Mouse (Mus musculus): ENCODE results near the gene Erbb4. TPM values are rescaled to one million over a fixed set of nuclear protein-coding genes. Genes with fewer than 3 reads are reported as not detected.

Erbb4 gene
- polyA plus RNA-seq, 1 experiment from 2014 or later, result 0.02 TPM

GRCm38 (mm10) chr1:68681478-68681877 lies 426.4 kb downstream of the Erbb4 start:
- H3K9ac ChIP-seq (replicated peaks; ENCODE audit: low read depth), result no peak overlapping the region
- DNase-seq (ENCODE audit: low spot score), result no peak
- no peak overlapping the region for H3K4me3 ChIP-seq (ENCODE audit: low read depth, low read length)
- TF ChIP-seq EP300 (IDR thresholded peaks at IDR 0.05) (no peak), CTCF (IDR thresholded peaks at IDR 0.05) (no peak)
- no peaks in the 10 kb centered on the region for H3K4me1 ChIP-seq (ENCODE audit: insufficient read depth, low read depth, low read length)
- H3K27me3 ChIP-seq (replicated peaks; ENCODE audit: insufficient read depth, low read length), result no peaks in the 10 kb centered on the region
- H3K9me3 ChIP-seq (ENCODE audit: low read length), result no peaks in the 10 kb centered on the region
- no peak overlapping the region for H3K4me2 ChIP-seq (replicated peaks; ENCODE audit: low read depth, low read length)
- no peak for ATAC-seq
- H3K36me3 ChIP-seq (ENCODE audit: insufficient read depth, low read length), result no peaks in the 10 kb centered on the region
- no peak overlapping the region for H3K27ac ChIP-seq (ENCODE audit: low read length)

- no peaks in the 10 kb centered on the region for H3K36me3 ChIP-seq (ENCODE audit: insufficient read depth, low read length)
- TF ChIP-seq EP300 (IDR thresholded peaks at IDR 0.05), result no peak
- TF ChIP-seq CTCF (IDR thresholded peaks at IDR 0.05), result no peak
These were observed 433.2 kb downstream of the Erbb4 start for GRCm38 (mm10) chr1:68674667-68675066.

GRCm38 (mm10) chr1:68666831-68667601 lies 440.8 kb downstream of the Erbb4 start:
- no peak overlapping the region for H3K4me3 ChIP-seq (ENCODE audit: low read depth, low read length)
- H3K4me1 ChIP-seq (ENCODE audit: insufficient read depth, low read depth, low read length), result no peaks in the 10 kb centered on the region
- ATAC-seq, result no peak
- H3K9ac ChIP-seq (replicated peaks; ENCODE audit: low read depth), result no peak overlapping the region
- 87% methylated on average over 10 of the region's 10 CpGs for WGBS
- H3K9me3 ChIP-seq (ENCODE audit: low read length), result no peaks in the 10 kb centered on the region
- TF ChIP-seq EP300 (IDR thresholded peaks at IDR 0.05) (no peak), CTCF (IDR thresholded peaks at IDR 0.05) (no peak)
- DNase-seq (ENCODE audit: low spot score), result no peak
- H3K4me2 ChIP-seq (replicated peaks; ENCODE audit: low read depth, low read length), result no peak overlapping the region
- no peaks in the 10 kb centered on the region for H3K27me3 ChIP-seq (replicated peaks; ENCODE audit: insufficient read depth, low read length)
- H3K27ac ChIP-seq (ENCODE audit: low read length), result no peak overlapping the region
- H3K36me3 ChIP-seq (ENCODE audit: insufficient read depth, low read length), result no peaks in the 10 kb centered on the region

More at GRCm38 (mm10) chr1:68674667-68675066, 433.2 kb downstream of the Erbb4 start:
- Histone ChIP-seq H3K4me3 (ENCODE audit: low read depth, low read length) (no peak overlapping the region), H3K4me1 (ENCODE audit: insufficient read depth, low read depth, low read length) (no peaks in the 10 kb centered on the region), H3K27ac (ENCODE audit: low read length) (no peak overlapping the region), H3K27me3 (replicated peaks; ENCODE audit: insufficient read depth, low read length) (no peaks in the 10 kb centered on the region), H3K4me2 (replicated peaks; ENCODE audit: low read depth, low read length) (no peak overlapping the region), H3K9me3 (ENCODE audit: low read length) (no peaks in the 10 kb centered on the region), H3K9ac (replicated peaks; ENCODE audit: low read depth) (no peak overlapping the region)
- WGBS, result 80% methylated on average over 4 of the region's 4 CpGs
- DNase-seq (ENCODE audit: low spot score) (no peak), ATAC-seq (no peak)

DNA sequence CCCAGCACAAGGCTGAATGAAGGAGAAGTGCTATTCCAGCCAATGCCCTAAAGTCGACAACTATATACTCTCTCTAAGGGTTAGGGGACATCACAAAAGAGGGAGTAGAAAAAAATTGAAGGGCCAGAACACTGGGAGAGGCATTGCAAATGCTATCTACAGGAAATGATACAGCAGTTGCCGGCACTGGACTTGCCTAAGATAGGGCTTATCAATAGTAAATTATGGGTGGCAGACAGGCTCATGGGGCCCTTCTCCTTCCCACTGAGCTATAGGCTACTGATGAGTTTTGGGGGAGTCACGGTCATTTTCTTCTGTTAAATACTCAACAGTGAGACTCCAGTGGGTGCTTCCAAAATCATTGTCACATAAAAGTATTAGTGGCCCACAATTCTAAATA lies 517.4 kb downstream of the Erbb4 start:
- Histone ChIP-seq H3K9ac (replicated peaks; ENCODE audit: low read depth) (no peak overlapping the region), H3K4me2 (replicated peaks; ENCODE audit: low read depth, low read length) (no peak overlapping the region), H3K36me3 (ENCODE audit: insufficient read depth, low read length) (no peaks in the 10 kb centered on the region), H3K4me1 (ENCODE audit: insufficient read depth, low read depth, low read length) (no peaks in the 10 kb centered on the region), H3K4me3 (ENCODE audit: low read depth, low read length) (no peak overlapping the region), H3K27me3 (replicated peaks; ENCODE audit: insufficient read depth, low read length) (no peaks in the 10 kb centered on the region), H3K27ac (ENCODE audit: low read length) (no peak overlapping the region), H3K9me3 (ENCODE audit: low read length) (no peaks in the 10 kb centered on the region)
- TF ChIP-seq EP300 (IDR thresholded peaks at IDR 0.05) (no peak), CTCF (IDR thresholded peaks at IDR 0.05) (no peak)
- 68% methylated on average over 3 of the region's 3 CpGs for WGBS
- DNase-seq (ENCODE audit: low spot score) (no peak), ATAC-seq (no peak)

DNA sequence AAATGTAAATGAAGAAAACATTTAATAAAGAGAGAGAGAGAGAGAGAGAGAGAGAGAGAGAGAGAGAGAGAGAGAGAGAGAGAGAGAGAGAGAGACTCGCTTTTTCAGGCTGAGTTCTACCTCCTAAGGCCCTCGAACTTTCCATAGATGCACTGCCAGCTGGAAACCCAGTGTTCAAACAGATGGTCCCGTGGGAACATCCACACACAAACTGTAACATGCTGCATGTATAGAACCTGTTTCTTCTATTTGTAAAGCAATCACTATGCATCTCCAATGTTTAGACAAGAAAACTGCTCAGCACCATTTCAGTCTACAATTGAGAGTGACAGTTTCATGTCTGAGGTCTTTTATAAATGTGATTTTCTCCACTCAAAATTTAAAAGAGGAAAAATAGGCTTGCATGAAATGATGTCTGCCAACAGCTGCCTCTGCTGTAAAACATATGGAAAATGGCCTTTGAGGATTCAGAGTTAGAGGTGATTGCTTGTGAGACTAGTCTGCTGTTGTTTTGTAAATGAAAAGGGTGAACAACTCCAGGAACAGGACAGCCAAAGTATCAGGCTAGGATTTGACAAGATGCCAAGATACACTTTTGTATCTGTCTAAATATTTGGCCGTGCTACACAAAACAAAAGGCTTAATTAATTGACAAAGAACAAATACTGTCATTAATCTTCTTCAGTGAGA lies 533.9 kb downstream of the Erbb4 start:
- H3K27me3 ChIP-seq (replicated peaks; ENCODE audit: insufficient read depth, low read length), result no peaks in the 10 kb centered on the region
- no peaks in the 10 kb centered on the region for H3K36me3 ChIP-seq (ENCODE audit: insufficient read depth, low read length)
- WGBS, result 48% methylated on average over 4 of the region's 4 CpGs
- H3K9me3 ChIP-seq (ENCODE audit: low read length), result no peaks in the 10 kb centered on the region
- no peak overlapping the region for H3K4me2 ChIP-seq (replicated peaks; ENCODE audit: low read depth, low read length)
- no peaks in the 10 kb centered on the region for H3K4me1 ChIP-seq (ENCODE audit: insufficient read depth, low read depth, low read length)
- DNase-seq (ENCODE audit: low spot score) (no peak), ATAC-seq (no peak)
- TF ChIP-seq EP300 (IDR thresholded peaks at IDR 0.05) (no peak), CTCF (IDR thresholded peaks at IDR 0.05) (no peak)
- no peak overlapping the region for H3K27ac ChIP-seq (ENCODE audit: low read length)
- no peak overlapping the region for H3K4me3 ChIP-seq (ENCODE audit: low read depth, low read length)
- no peak overlapping the region for H3K9ac ChIP-seq (replicated peaks; ENCODE audit: low read depth)

DNA sequence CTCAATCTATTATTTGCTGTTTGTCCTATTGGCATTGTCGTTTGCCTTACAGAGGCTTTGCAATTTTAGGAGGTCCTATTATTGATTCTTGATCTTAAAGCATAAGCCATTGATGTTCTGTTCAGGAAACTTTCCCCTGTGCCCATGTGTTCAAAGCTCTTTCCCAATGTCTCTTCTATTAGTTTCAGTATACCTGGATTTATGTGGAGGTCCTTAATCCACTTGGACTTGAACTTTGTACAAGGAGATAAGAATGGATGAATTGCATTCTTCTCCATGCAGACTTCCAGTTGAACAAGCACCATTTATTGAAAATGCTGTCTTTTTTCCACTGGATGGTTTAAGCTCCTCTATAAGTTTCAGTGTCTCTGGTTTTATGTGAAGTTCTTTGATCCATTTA lies 536.9 kb downstream of the Erbb4 start:
- Histone ChIP-seq H3K4me1 (ENCODE audit: insufficient read depth, low read depth, low read length) (no peaks in the 10 kb centered on the region), H3K9ac (replicated peaks; ENCODE audit: low read depth) (no peak overlapping the region), H3K27me3 (replicated peaks; ENCODE audit: insufficient read depth, low read length) (no peaks in the 10 kb centered on the region), H3K36me3 (ENCODE audit: insufficient read depth, low read length) (no peaks in the 10 kb centered on the region), H3K27ac (ENCODE audit: low read length) (no peak overlapping the region), H3K9me3 (ENCODE audit: low read length) (no peaks in the 10 kb centered on the region), H3K4me2 (replicated peaks; ENCODE audit: low read depth, low read length) (no peak overlapping the region), H3K4me3 (ENCODE audit: low read depth, low read length) (no peak overlapping the region)
- DNase-seq (ENCODE audit: low spot score) (no peak), ATAC-seq (no peak)
- no peak for TF ChIP-seq CTCF (IDR thresholded peaks at IDR 0.05)
- no peak for TF ChIP-seq EP300 (IDR thresholded peaks at IDR 0.05)
- WGBS, result 84% methylated on average over 1 of the region's 1 CpGs

Data from lung, postnatal 0 days (tissue).